Mouse (Mus musculus): ENCODE data around the gene Pgbd5.

Pgbd5 gene

DNA sequence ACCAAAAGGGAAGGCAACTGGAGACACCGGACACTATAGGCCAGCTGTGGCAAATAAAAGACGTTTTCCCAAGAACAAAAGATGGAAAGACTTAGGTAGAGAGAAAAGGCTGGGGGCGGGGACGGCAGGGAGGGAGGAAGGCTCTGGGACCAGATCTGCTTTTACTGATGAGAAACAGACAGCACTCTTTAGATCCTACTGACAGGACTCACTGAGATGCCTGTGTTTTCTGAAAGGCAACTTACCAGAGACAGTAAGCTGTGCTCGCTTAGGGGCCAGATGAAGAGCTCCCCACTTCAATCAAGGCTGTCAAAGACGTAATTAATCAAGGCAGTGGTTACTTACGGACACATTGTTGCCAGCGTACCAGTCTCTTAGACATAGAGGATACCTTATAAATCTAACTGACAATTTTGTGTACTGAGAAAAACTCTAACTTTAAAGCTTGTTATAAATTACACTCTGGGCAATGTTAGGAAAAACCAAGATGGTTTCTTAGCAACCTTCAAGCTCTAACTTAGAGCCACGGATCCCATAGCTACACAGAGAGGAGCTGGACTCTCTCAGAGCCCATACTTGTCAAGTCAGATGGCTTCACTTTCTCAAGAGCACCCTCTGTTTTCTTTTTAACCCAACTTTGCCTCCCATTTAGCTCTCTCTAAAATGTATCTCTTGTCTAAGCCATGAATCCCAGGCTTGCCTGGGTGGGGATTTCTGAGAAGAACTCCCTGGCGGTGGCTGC, 47.0 kb downstream of the Pgbd5 start:
- no peak for DNase-seq (ENCODE audit: low read depth in 1 of 2, low spot score in 2 of 2)

DNA sequence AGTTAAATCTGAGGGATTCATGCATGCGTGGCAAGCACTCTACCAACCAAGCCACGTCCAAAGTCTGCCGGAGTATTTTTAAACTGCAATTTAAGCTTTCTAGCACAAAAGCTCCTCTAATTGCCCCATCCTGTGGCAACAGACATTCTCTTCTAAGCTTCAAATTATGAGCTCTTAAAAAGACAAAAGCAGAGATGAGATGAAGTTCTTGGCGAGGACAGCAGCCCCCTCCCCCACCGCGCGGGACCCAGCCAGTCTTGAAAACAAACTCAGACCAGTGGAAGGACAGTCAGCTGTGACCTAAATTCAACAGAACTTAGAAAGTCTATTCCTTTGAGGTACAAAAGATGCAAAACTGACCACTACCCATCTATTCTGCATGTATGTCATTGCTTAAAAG, 48.3 kb downstream of the Pgbd5 start:
- no peak for DNase-seq (ENCODE audit: low read depth in 1 of 2, low spot score in 2 of 2)

DNA sequence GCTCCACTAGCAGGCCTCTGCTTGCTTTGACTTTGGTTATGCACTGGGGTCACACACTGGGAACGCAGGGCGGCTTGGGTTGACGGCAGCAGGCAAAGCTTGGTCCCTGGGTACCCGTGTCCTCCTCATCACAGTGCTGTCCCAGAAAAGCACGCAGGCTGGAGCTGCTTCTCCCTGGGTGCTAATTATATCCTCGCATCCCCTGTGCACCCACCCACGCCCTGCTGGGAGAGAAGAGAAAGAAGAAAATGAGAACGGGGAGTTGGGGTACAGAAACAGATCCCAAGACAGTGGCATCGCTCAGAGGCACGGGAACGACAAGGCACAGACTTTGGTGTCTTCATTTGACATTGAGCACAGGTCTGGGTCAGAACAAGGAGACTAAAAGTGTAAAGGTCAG, 50.0 kb downstream of the Pgbd5 start:
- no peak for DNase-seq (ENCODE audit: low read depth in 1 of 2, low spot score in 2 of 2)

DNA sequence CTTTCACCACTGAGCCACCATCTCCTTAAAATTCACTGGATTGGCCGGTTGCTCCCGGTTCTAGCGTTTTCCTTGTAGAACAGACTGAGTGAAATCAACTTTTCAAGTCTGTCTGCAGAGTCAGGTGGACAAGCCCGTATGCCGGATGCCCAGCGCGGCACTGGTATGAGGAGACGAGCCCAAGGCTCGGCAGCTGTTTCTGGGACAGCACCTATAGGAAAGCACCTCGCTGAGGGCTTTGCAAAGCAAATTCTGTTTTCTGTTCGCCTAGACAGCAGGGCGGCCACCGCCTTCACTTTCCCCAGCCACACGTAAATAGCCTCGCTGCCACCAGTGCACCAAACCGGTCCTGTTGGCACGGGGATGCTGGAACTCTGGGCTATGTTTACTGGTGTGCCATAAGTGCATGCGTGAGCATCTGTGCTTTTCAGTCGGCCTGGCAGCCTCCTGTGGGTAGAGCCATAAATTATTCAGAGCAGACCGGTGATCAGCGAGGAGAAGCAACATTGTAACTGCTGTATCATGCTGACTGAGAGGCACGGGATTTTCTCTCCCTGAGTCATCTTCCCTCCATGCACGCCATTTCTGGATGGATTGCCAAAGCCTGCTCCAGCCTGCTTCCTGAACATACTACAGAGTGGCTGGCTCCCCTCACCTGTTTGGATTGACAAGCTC, 53.1 kb downstream of the Pgbd5 start:
- no peak for DNase-seq (ENCODE audit: low read depth in 1 of 2, low spot score in 2 of 2)

DNA sequence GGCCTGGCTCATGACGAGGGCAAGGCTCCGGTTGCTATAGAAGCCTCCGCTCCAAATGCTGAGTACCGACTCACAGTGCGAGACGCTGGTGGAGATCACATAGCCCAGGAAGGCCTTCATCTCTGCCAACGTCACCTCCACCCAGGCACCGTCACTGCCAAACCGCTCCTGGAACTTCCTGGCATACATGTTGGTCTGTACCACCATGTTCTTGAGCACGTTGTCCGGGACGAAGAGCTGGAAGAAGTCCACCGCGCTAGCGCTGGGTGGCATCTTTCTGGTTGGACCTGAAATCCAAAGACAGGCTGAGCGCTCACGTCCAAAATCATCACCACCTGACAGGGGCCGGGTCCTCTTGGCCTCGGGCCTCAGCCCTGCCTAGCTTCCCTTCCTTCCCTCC, 55.1 kb downstream of the Pgbd5 start:
- no peak for DNase-seq (ENCODE audit: low read depth in 1 of 2, low spot score in 2 of 2)

DNA sequence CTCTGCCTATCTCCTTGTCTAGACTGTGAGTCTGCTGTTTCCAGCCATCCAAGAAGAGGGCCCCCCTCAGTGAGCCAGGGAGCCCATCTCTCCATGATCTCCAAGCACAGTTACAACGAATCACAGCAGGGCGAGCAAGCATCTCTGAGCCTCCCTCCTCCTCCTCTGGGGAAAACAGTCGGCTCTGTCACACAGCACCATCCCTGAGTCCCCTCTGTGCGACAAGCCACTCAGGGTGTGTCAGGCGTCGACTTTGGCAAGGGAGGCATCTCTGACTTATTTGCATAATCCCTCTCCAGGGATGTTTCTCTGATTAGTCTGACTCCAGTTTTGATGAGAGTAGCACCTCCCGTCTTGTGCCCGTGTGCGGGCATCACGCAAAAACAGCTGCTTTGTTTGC, 57.2 kb downstream of the Pgbd5 start:
- no peak for DNase-seq (ENCODE audit: low read depth in 1 of 2, low spot score in 2 of 2)

DNA sequence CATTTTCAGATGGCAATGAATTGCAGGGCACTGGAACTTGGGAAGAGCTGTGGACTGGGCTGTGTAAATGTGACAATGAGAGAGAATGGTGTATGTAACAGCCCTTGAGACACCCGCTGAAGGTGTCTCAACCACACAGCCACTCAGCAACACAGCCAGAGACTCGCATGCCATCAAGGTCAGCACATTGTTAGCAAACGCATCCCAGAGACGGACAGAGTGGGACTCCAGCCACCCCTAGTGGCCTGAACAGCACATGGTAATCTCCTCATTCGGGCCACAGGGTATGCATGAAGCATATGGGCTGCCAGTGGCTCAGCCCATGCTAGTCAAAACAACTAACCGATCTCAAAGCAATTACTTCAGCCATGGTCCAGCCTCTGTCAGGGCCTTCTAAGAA, 60.2 kb downstream of the Pgbd5 start:
- no peak for DNase-seq (ENCODE audit: low read depth in 1 of 2, low spot score in 2 of 2)

DNA sequence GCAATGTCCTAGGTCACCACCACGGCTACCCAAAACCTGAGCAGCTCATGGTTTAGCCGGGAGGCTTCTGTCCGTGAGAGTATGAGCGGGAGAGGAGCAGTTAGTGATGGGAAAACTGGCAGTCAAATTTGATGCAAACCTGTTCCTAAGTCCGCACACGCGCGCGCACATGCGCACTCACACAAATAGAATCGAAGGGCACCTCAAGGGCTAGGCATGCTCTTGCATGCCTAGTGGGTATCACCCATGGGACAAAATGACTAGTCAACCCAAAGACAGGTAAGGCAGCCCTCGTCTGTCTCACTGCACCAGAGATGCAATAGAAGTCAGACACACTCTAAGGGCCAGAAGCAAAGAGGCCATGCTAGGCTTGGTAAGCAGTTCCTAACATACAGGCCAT, 63.1 kb downstream of the Pgbd5 start:
- no peak for DNase-seq (ENCODE audit: low read depth in 1 of 2, low spot score in 2 of 2)

DNA sequence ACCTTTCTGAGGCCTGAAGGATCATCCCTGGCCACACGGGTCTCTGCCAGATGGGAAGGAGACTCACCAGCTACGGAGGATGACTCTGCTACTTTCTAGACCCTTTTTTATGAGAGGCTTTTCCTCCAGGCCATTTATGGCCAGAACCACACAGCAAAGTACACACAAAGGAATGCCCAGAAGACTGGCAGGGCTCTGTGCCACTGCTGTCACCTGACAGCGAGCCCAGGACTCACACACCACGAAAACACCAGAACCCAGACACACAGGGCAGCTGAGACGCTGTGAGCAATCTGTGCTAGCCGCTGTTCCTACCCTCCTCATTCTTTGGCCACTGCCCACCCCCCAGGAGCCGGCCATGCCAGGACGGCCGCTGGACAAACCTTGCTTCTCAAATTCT, 63.7 kb downstream of the Pgbd5 start:
- no peak for DNase-seq (ENCODE audit: low read depth in 1 of 2, low spot score in 2 of 2)

DNA sequence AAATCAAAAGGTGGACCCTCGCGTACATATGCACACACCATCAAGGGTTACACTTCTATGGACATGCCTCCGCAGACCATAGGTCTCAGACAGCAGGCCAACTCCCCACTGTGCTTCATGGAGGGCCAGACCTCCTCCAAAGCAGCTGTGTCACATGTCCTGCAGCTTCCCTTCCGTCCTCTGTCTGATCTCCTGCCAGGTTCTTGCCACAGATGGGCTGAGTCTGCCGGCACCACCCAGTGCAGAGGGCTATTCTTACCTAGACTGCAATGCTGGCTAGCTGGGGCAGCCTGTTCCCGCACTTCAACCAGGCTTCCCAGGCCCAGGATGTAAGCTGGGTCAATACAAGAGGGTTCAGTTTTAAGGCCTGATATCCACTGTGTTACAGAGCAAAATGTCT, 64.3 kb downstream of the Pgbd5 start:
- DNase-seq (ENCODE audit: low read depth in 1 of 2, low spot score in 2 of 2), result no peak

DNA sequence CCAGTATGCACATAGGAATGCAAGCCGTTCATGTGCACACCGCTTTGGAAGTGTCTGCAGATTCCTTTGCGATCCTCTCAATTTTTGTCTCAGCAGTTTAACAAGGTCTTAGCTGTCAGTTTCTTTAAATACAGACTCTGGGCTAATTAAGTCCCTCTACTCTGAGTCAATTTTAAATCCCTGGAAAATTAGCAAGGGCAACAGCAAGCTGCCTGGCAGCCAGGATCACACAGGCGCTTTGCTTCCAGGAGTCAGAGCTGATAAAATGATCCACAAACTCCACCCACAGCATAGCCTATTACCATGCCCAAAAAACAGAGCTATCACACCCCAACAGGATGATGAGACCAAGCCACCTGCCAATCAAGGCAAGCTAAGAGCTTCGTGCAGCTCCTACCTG, 65.7 kb downstream of the Pgbd5 start:
- DNase-seq (ENCODE audit: low read depth in 1 of 2, low spot score in 2 of 2), result no peak

DNA sequence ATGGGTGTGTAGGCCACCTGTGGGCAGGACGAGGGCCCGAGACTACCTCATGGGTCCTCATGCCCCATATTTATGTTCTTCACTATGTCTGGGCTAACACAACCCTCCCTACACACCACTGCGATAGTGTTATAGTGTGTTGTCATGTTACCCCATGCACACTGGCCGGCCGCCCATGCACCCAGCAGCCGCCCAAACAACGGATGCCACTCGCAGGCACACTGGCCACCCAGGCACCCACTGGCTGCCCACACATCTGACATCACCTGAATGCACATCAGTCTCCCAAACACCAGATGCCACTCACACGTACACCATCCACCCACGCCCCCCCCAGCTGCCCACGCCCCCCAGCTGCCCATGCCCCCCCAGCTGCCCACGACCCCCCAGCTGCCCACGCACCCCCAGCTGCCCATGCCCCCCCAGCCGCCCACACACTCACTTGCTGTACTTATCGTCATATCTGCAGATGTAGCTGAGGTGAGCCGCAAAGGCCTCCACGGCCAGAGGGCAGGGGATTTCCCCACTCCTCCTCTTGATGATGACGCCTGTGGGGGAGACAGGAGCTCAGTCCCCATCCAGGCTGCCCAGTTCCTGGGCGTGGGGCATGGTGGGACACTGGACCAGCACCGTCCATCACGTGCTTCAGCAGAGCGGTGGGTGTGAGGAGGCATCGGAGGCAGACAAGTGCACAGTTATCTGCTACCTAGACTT, 67.9 kb downstream of the Pgbd5 start:
- DNase-seq (ENCODE audit: low read depth in 1 of 2, low spot score in 2 of 2), result no peak

DNA sequence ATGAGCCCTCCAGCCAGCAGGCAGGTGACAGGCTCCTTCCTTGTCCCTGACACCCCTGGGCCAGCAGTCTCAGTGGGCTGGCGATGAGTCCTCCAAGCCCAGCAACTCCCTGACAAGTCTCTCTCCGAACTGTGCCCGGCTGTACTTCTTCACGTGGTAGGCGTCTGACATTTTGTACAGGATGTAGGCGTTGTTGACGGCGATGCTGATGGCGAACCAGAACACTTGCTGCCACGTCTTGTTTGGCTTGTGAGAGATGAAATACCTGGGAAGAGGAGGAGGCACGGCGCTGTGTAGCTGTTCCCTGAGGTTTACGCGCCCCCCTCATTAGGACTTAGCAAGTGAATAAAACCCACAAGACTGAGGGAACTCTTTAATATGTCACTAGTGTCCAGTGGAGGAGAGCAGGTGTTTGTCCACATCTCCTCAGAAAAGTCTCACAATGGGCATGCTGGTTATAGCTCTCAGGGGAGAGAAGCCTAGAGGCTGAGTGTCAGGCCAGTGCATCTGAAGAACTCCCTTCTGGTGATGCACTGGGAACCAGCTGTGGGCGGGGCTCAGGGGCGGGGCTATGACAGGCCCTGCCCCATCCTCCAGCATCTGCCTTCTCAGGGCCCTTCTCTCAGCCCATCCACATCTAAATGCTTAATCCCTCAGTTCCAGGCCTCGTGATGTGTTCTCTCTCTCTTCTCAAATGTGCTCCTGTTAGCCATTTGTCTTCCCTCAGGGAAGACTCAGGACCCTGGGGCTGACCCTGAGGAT, 68.9 kb downstream of the Pgbd5 start:
- DNase-seq (ENCODE audit: low read depth in 1 of 2, low spot score in 2 of 2), result no peak

DNA sequence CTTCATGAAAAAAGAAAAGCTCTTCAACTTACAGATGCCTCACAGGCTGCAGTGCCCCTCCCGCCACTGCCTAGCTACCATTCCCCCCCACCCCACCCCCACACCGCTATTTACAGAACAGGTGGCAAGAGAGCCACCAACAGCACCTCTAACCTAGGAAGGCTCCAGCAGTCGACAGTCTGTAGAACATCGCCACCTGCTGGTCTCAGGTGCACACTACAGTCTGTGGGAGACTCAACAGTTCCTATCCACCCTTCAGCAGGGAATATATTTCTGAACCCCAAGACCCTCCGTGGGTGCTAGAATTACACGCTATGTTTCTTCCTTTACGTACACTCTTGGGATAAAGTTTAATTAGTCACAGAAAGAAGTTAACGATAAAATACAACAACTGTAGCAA, 71.2 kb downstream of the Pgbd5 start:
- DNase-seq (ENCODE audit: low read depth in 1 of 2, low spot score in 2 of 2), result peak in 1 of 2 experiments; percentile 21

DNA sequence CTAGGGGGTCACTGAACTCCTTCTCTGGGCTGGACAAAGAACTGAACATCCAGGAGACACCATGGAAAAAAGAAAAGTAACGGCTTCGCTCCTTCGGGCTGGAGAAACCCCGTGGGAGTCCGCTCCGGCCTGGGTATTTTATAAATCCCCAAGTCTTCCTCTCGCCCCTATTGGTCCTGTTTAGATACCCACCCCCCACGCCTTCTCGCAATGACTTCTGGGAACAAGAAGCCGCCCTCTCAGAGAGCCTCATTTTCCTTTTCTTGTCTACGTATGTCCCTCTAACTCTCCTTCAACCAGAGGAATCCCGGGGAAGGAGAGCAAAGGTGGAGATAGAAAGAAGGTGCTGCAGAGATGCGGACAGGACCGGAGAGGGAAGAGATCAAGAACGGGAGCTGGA, 76.1 kb downstream of the Pgbd5 start:
- no peak for DNase-seq (ENCODE audit: low read depth in 1 of 2, low spot score in 2 of 2)

DNA sequence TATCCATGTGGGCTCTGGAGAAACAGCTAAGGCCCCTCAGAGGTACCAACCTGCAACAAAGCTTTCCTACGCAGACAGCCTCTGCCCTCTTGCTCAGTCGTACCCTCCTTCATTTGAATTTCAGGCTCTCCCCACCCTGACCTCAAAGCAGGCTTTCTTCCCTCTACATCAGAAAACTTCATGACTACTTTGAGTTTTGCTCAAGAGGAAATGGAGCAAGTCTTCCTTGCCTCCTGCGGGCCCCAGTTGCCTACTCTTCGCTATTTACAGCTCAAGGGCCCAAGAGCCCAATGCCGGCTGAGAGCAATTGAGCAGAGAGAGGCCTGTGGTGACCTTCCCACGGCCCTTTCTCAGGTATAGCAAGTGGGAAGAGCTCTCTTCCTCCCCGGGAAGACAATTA, 76.9 kb downstream of the Pgbd5 start:
- no peak for DNase-seq (ENCODE audit: low read depth in 1 of 2, low spot score in 2 of 2)

DNA sequence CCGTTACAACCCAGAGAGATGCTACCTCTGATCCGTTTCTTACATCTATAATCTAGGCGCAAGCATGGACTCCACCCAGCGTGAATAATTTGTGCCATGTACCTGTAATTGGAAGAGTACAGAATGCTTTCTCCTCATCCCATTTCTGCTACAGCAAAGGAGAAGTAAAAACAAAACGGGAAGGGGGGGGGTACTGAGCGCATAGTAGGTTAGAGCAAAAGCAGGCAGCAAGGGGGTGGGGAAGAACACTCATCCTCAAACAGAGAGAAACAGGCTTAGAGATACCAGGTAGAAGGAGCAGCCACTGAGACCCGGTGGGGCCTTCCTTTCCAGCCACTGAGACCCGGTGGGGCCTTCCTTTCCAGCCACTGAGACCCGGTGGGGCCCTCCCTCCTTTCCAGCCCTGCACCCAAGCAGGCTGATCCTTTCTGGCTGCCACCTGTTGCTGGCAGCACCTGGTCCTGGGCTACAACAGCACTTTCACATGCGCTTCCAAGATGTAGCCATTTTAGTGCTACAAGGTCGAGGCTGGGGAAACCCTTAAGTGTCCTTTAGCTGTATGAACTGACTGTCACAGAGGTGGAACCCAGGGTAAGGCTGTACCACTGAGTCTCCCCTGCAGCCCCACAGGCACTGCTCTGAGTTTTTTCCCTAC, 77.6 kb downstream of the Pgbd5 start:
- no peak for DNase-seq (ENCODE audit: low read depth in 1 of 2, low spot score in 2 of 2)

DNA sequence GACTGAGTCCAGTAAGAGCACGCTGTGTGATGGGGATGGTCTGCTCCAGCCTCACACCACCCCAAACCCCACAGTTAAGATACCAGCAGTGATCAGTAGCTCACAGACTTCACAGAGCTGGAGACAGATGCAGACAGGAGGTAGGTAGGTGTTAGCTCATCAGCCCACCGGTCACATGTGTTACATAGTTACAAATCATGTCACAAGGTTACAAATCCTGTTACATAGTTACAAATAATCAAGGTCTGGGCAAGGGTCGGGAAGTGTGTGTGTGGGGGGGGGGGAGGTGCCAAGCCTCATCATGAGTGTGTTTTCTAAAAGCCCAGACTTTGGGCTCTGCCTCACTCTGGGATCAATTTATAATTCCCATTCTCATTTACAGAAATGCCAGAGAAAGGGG, 78.5 kb downstream of the Pgbd5 start:
- DNase-seq (ENCODE audit: low read depth in 1 of 2, low spot score in 2 of 2), result no peak

DNA sequence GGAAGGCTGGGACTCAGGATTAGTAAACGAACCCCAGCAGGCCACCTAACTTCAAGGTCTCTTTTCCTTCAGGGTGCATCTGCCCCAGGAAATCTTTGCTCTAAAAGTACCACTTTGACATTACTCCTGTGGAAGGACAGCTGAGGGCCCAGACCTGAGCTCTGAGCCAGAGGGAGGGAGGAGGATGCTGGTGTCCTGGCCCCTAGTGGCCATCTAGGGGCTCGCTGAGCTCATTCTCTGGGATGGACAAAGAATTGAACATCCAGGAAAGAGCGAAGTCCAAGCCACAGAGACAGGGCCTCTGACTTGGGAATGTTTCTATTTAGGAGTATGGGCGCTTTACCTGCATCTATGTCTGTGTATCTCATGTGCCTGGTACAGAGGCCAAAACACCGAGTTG, 87.8 kb downstream of the Pgbd5 start:
- DNase-seq (ENCODE audit: low read depth in 1 of 2, low spot score in 2 of 2), result no peak

DNA sequence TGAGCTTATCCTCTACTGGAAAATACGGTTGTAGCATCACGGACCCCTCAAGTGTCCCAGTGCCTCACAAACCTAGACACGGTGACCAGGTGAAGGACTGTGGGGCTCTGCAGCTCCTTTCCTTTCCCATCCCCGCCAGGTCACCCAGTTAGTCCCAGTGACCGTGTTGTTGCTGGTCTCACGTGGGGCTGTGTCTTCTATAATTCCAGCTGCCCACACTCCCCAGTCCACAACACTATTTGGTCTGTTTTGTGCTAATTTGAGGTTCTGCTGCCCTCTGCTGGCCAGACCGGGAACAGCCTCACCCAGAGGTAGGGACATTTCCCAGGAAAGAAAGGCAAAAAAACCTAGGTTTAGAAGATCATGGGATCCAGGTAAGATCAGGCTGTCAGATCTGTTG, 89.8 kb downstream of the Pgbd5 start:
- peak; percentile 18 to 61 for DNase-seq (ENCODE audit: low read depth in 1 of 2, low spot score in 2 of 2)

DNA sequence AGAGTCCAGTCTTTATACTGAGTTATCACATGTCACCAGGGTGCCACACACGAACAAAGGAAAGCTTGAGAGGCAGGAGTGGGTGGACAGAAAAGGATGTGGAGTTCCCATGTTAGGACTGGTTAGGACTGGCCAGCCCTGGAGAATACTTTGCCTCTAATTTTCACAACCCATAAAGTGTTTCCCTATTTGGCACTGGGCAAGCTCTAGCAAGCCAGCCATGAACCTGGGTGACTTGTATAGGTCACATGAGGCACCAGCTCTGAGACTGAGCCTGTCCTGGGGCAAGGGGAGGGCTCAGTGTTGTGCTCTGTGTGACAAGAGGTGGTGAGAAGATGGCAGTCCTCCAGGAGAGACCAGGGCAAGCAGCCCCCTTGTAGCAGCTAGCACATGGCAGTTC, 91.4 kb downstream of the Pgbd5 start:
- DNase-seq (ENCODE audit: low read depth in 1 of 2, low spot score in 2 of 2), result no peak

Measured in monocyte, adult 2 months (primary cell).